Mouse (Mus musculus) spleen, adult 12 weeks (tissue): Measurements from ENCODE around the gene Rprd1b.

ENCODE experiments used
- DNase-seq: peaks from one replicate; pipeline ENCODE4 v3.0.0; 2022; ENCODE audit warnings: low spot score

The Rprd1b gene

GRCm38 (mm10) chr2:158175433-158175832 is 147.1 kb downstream of the Rprd1b start:
- no peak for DNase-seq

GRCm38 (mm10) chr2:158176763-158177162 is 148.5 kb downstream of the Rprd1b start:
- no peak for DNase-seq

GRCm38 (mm10) chr2:158177574-158177973 is 149.3 kb downstream of the Rprd1b start:
- no peak for DNase-seq

- DNase-seq: no peak
Measured at GRCm38 (mm10) chr2:158178139-158178538, 149.8 kb downstream of the Rprd1b start.

DNA sequence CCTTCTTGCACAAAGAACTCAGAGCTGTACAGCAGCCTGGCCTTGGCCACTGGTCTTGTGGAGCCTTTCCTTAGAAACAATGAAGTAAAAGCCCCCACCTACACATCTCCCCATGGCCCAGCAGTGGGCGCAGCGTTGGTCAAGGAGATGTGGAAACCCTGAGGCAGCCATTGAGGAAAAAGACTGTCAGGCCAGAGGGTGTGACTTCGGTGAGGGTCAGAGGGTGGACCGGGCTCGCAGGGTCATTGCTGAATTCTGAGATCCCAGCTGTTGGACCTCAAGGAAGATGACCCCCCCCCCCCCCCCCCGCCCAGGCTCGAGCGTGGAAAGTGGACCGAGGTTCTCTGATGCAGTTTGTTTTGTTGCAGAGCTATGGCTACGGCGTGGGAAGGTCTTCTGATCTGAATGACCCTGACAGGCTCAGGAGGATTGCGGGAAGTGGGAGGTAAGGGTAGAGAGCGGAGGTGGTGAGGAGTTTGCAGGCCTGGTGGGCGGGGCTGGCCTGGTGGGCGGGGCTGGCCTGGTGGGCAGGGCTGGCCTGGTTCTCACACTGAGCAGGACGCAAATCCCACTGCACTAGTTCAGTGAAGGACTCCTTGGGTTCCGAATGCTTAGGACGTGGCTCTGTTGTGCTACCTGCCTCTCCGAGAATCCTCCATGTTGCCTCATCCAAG is 150.5 kb downstream of the Rprd1b start:
- no peak for DNase-seq

DNA sequence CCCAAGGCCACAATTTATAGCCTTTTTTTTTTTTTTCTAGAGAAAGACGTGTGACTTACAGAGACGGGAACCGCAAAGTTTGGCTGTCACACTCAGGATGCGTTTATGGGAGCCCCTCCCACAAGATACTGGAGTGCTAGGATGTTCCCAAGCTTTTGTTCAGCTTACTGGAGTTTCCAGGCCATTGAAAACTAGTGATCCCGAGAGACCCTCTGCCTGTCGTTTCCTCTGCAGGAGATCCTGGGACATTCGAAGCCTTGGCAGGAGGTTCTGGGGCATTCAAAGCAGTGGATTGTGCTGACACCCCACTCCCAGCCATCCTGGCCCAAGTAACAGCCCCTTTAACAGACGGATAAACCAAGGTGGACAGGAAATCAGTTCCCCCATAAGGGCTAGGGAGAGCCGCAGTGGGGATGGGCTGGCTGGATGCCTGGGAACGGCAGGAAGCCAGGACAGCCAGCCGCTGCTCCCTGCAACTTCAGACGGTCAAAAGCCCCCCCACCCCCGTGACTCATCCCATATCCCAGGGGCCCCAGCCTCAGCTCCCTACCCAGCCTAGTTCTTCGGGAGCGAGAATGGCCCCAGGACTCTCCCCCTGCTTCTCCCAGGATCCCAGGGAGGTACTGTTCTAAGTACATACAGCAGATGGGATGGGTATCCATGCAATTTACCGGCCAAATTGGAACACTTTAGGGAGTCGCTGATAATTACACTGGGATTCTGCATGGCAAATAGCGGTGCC is 151.2 kb downstream of the Rprd1b start:
- DNase-seq: no peak

GRCm38 (mm10) chr2:158180797-158181196 is 152.5 kb downstream of the Rprd1b start:
- DNase-seq: no peak
